Mouse (Mus musculus): ENCODE results near the gene Ehbp1. TPM values are rescaled to one million over a fixed set of nuclear protein-coding genes. Genes with fewer than 3 reads are reported as not detected.

Gene Ehbp1
- polyA plus RNA-seq, 1 experiment from 2014 or later = 42.7 TPM

GRCm38 (mm10) chr11:22216941-22217340, 125.2 kb downstream of the Ehbp1 start:
- H3K4me3 ChIP-seq (ENCODE audit: control insufficient read depth in 1 of 2, insufficient read depth in 1 of 2, low read depth in 1 of 2, low read length in 2 of 2) = no peak overlapping the region
- H3K4me2 ChIP-seq (ENCODE audit: low read length) = no peak overlapping the region
- H3K27ac ChIP-seq (replicated peaks in 1 of 2; ENCODE audit: control insufficient read depth in 1 of 2, insufficient read depth in 1 of 2, low read depth in 2 of 2, low read length in 2 of 2) = no peak overlapping the region
- H3K27me3 ChIP-seq (ENCODE audit: control insufficient read depth, insufficient read depth, low read length) = no peaks in the 10 kb centered on the region
- 88% methylated on average over 7 of the region's 7 CpGs for WGBS
- H3K36me3 ChIP-seq (ENCODE audit: control insufficient read depth, insufficient read depth, low read length) = no peaks in the 10 kb centered on the region
- H3K4me1 ChIP-seq (ENCODE audit: control insufficient read depth in 2 of 2, insufficient read depth in 2 of 2, low read length in 2 of 2) = no peaks in the 10 kb centered on the region
- H3K9me3 ChIP-seq (ENCODE audit: control insufficient read depth, low read length) = no peaks in the 10 kb centered on the region
- ATAC-seq (ENCODE audit: insufficient number of reproducible peaks, insufficient read depth, low FRiP score, low read depth) = no peak
- H3K9ac ChIP-seq (ENCODE audit: low read length) = no peak overlapping the region

- no peak overlapping the region for H3K9ac ChIP-seq (ENCODE audit: low read length)
- ATAC-seq (ENCODE audit: insufficient number of reproducible peaks, insufficient read depth, low FRiP score, low read depth) = no peak
- H3K27ac ChIP-seq (replicated peaks in 1 of 2; ENCODE audit: control insufficient read depth in 1 of 2, insufficient read depth in 1 of 2, low read depth in 2 of 2, low read length in 2 of 2) = no peak overlapping the region
- H3K4me1 ChIP-seq (ENCODE audit: control insufficient read depth in 2 of 2, insufficient read depth in 2 of 2, low read length in 2 of 2) = no peaks in the 10 kb centered on the region
- no peak overlapping the region for H3K4me2 ChIP-seq (ENCODE audit: low read length)
- H3K4me3 ChIP-seq (ENCODE audit: control insufficient read depth in 1 of 2, insufficient read depth in 1 of 2, low read depth in 1 of 2, low read length in 2 of 2) = no peak overlapping the region
- H3K27me3 ChIP-seq (ENCODE audit: control insufficient read depth, insufficient read depth, low read length) = no peaks in the 10 kb centered on the region
- H3K36me3 ChIP-seq (ENCODE audit: control insufficient read depth, insufficient read depth, low read length) = no peaks in the 10 kb centered on the region
- H3K9me3 ChIP-seq (ENCODE audit: control insufficient read depth, low read length) = no peaks in the 10 kb centered on the region
- WGBS = 23% methylated on average over 1 of the region's 1 CpGs
These were observed 135.5 kb downstream of the Ehbp1 start for GRCm38 (mm10) chr11:22206611-22207010.

GRCm38 (mm10) chr11:22206191-22206590, 135.9 kb downstream of the Ehbp1 start:
- Histone ChIP-seq H3K4me3 (ENCODE audit: control insufficient read depth in 1 of 2, insufficient read depth in 1 of 2, low read depth in 1 of 2, low read length in 2 of 2) (no peak overlapping the region), H3K9me3 (ENCODE audit: control insufficient read depth, low read length) (no peaks in the 10 kb centered on the region), H3K4me2 (ENCODE audit: low read length) (no peak overlapping the region), H3K27ac (replicated peaks in 1 of 2; ENCODE audit: control insufficient read depth in 1 of 2, insufficient read depth in 1 of 2, low read depth in 2 of 2, low read length in 2 of 2) (no peak overlapping the region), H3K9ac (ENCODE audit: low read length) (no peak overlapping the region), H3K36me3 (ENCODE audit: control insufficient read depth, insufficient read depth, low read length) (no peaks in the 10 kb centered on the region), H3K27me3 (ENCODE audit: control insufficient read depth, insufficient read depth, low read length) (no peaks in the 10 kb centered on the region), H3K4me1 (ENCODE audit: control insufficient read depth in 2 of 2, insufficient read depth in 2 of 2, low read length in 2 of 2) (no peaks in the 10 kb centered on the region)
- no peak for ATAC-seq (ENCODE audit: insufficient number of reproducible peaks, insufficient read depth, low FRiP score, low read depth)
- WGBS = 71% methylated on average over 2 of the region's 2 CpGs

GRCm38 (mm10) chr11:22203413-22203812, 138.7 kb downstream of the Ehbp1 start:
- Histone ChIP-seq H3K9ac (ENCODE audit: low read length) (no peak overlapping the region), H3K4me1 (ENCODE audit: control insufficient read depth in 2 of 2, insufficient read depth in 2 of 2, low read length in 2 of 2) (no peaks in the 10 kb centered on the region; a peak in 3 of 4 replicates), H3K36me3 (ENCODE audit: control insufficient read depth, insufficient read depth, low read length) (no peaks in the 10 kb centered on the region), H3K27me3 (ENCODE audit: control insufficient read depth, insufficient read depth, low read length) (no peaks in the 10 kb centered on the region), H3K9me3 (ENCODE audit: control insufficient read depth, low read length) (no peaks in the 10 kb centered on the region), H3K4me3 (ENCODE audit: control insufficient read depth in 1 of 2, insufficient read depth in 1 of 2, low read depth in 1 of 2, low read length in 2 of 2) (no peak overlapping the region), H3K4me2 (ENCODE audit: low read length) (no peak overlapping the region), H3K27ac (replicated peaks in 1 of 2; ENCODE audit: control insufficient read depth in 1 of 2, insufficient read depth in 1 of 2, low read depth in 2 of 2, low read length in 2 of 2) (no peak overlapping the region)
- 89% methylated on average over 5 of the region's 5 CpGs for WGBS
- ATAC-seq (ENCODE audit: insufficient number of reproducible peaks, insufficient read depth, low FRiP score, low read depth) = no peak

- no peak for ATAC-seq (ENCODE audit: insufficient number of reproducible peaks, insufficient read depth, low FRiP score, low read depth)
- H3K9ac ChIP-seq (ENCODE audit: low read length) = no peak overlapping the region
- no peaks in the 10 kb centered on the region for H3K9me3 ChIP-seq (ENCODE audit: control insufficient read depth, low read length)
- H3K27me3 ChIP-seq (ENCODE audit: control insufficient read depth, insufficient read depth, low read length) = no peaks in the 10 kb centered on the region
- no peak overlapping the region for H3K27ac ChIP-seq (replicated peaks in 1 of 2; ENCODE audit: control insufficient read depth in 1 of 2, insufficient read depth in 1 of 2, low read depth in 2 of 2, low read length in 2 of 2)
- H3K4me1 ChIP-seq (ENCODE audit: control insufficient read depth in 2 of 2, insufficient read depth in 2 of 2, low read length in 2 of 2) = peaks cover 2% of the 10 kb centered on the region in 2 experiments; a peak in 3 of 4 replicates
- no peaks in the 10 kb centered on the region for H3K36me3 ChIP-seq (ENCODE audit: control insufficient read depth, insufficient read depth, low read length)
- WGBS = 78% methylated on average over 8 of the region's 8 CpGs
- H3K4me2 ChIP-seq (ENCODE audit: low read length) = no peak overlapping the region
- no peak overlapping the region for H3K4me3 ChIP-seq (ENCODE audit: control insufficient read depth in 1 of 2, insufficient read depth in 1 of 2, low read depth in 1 of 2, low read length in 2 of 2)
These were observed 141.0 kb downstream of the Ehbp1 start for GRCm38 (mm10) chr11:22201125-22201524.

GRCm38 (mm10) chr11:22199881-22200280, 142.2 kb downstream of the Ehbp1 start:
- Histone ChIP-seq H3K4me2 (ENCODE audit: low read length) (peak overlapping the region; percentile 9; the same call in 1 of the 2 replicates), H3K9me3 (ENCODE audit: control insufficient read depth, low read length) (no peaks in the 10 kb centered on the region), H3K4me3 (ENCODE audit: control insufficient read depth in 1 of 2, insufficient read depth in 1 of 2, low read depth in 1 of 2, low read length in 2 of 2) (no peak overlapping the region), H3K27ac (replicated peaks in 1 of 2; ENCODE audit: control insufficient read depth in 1 of 2, insufficient read depth in 1 of 2, low read depth in 2 of 2, low read length in 2 of 2) (peak overlapping the region in 1 of 2 experiments; percentile 12; a peak in 1 of 4 replicates), H3K4me1 (ENCODE audit: control insufficient read depth in 2 of 2, insufficient read depth in 2 of 2, low read length in 2 of 2) (peaks cover 2 to 8% of the 10 kb centered on the region in 2 experiments; a peak in 3 of 4 replicates), H3K9ac (ENCODE audit: low read length) (no peak overlapping the region), H3K36me3 (ENCODE audit: control insufficient read depth, insufficient read depth, low read length) (no peaks in the 10 kb centered on the region), H3K27me3 (ENCODE audit: control insufficient read depth, insufficient read depth, low read length) (no peaks in the 10 kb centered on the region)
- 38% methylated on average over 3 of the region's 3 CpGs for WGBS
- ATAC-seq (ENCODE audit: insufficient number of reproducible peaks, insufficient read depth, low FRiP score, low read depth) = no peak

GRCm38 (mm10) chr11:22198406-22198805, 143.7 kb downstream of the Ehbp1 start:
- Histone ChIP-seq H3K27me3 (ENCODE audit: control insufficient read depth, insufficient read depth, low read length) (no peaks in the 10 kb centered on the region), H3K4me2 (ENCODE audit: low read length) (peak overlapping the region; percentile 37), H3K9ac (ENCODE audit: low read length) (0 out of 2 replicates have a peak overlapping the region, but pooled peaks have one; percentile 22), H3K4me3 (ENCODE audit: control insufficient read depth in 1 of 2, insufficient read depth in 1 of 2, low read depth in 1 of 2, low read length in 2 of 2) (no peak overlapping the region), H3K4me1 (ENCODE audit: control insufficient read depth in 2 of 2, insufficient read depth in 2 of 2, low read length in 2 of 2) (peaks cover 4 to 11% of the 10 kb centered on the region in 2 experiments; a peak in 3 of 4 replicates), H3K9me3 (ENCODE audit: control insufficient read depth, low read length) (no peaks in the 10 kb centered on the region), H3K36me3 (ENCODE audit: control insufficient read depth, insufficient read depth, low read length) (no peaks in the 10 kb centered on the region), H3K27ac (replicated peaks in 1 of 2; ENCODE audit: control insufficient read depth in 1 of 2, insufficient read depth in 1 of 2, low read depth in 2 of 2, low read length in 2 of 2) (peak overlapping the region; percentile 29 to 59)
- no peak for ATAC-seq (ENCODE audit: insufficient number of reproducible peaks, insufficient read depth, low FRiP score, low read depth)
- 68% methylated on average over 6 of the region's 6 CpGs for WGBS

- WGBS = 35% methylated on average over 6 of the region's 6 CpGs
- no peaks in the 10 kb centered on the region for H3K36me3 ChIP-seq (ENCODE audit: control insufficient read depth, insufficient read depth, low read length)
- H3K9me3 ChIP-seq (ENCODE audit: control insufficient read depth, low read length) = no peaks in the 10 kb centered on the region
- no peak for ATAC-seq (ENCODE audit: insufficient number of reproducible peaks, insufficient read depth, low FRiP score, low read depth)
- no peak overlapping the region for H3K4me3 ChIP-seq (ENCODE audit: control insufficient read depth in 1 of 2, insufficient read depth in 1 of 2, low read depth in 1 of 2, low read length in 2 of 2)
- H3K4me1 ChIP-seq (ENCODE audit: control insufficient read depth in 2 of 2, insufficient read depth in 2 of 2, low read length in 2 of 2) = peaks cover 4 to 11% of the 10 kb centered on the region in 2 experiments; a peak in 3 of 4 replicates
- H3K9ac ChIP-seq (ENCODE audit: low read length) = 0 out of 2 replicates have a peak overlapping the region, but pooled peaks have one; percentile 22
- H3K4me2 ChIP-seq (ENCODE audit: low read length) = peak overlapping the region; percentile 37
- H3K27ac ChIP-seq (replicated peaks in 1 of 2; ENCODE audit: control insufficient read depth in 1 of 2, insufficient read depth in 1 of 2, low read depth in 2 of 2, low read length in 2 of 2) = peak overlapping the region; percentile 29 to 59
- H3K27me3 ChIP-seq (ENCODE audit: control insufficient read depth, insufficient read depth, low read length) = no peaks in the 10 kb centered on the region
These were observed 144.2 kb downstream of the Ehbp1 start for GRCm38 (mm10) chr11:22197935-22198334.

Data from heart, embryonic 14.5 days (tissue).